Mouse (Mus musculus) liver, adult 2 months (tissue): ENCODE measurements around the gene Pdcd6.

Source experiments
- CTCF ChIP-seq: fragments of 200-500 bp; IDR thresholded peaks from 2 replicates; pipeline ENCODE4 v1.5.1; 2011; ENCODE audit warnings: low read depth, low read length, control low read depth
- POLR2A ChIP-seq: fragments of 200-500 bp; IDR thresholded peaks from 2 replicates; pipeline ENCODE4 v1.6.1; 2011; ENCODE audit warnings: low read length, control low read depth; ENCODE audit not compliant: insufficient read depth; ENCODE audit errors: extremely low read depth

DNA sequence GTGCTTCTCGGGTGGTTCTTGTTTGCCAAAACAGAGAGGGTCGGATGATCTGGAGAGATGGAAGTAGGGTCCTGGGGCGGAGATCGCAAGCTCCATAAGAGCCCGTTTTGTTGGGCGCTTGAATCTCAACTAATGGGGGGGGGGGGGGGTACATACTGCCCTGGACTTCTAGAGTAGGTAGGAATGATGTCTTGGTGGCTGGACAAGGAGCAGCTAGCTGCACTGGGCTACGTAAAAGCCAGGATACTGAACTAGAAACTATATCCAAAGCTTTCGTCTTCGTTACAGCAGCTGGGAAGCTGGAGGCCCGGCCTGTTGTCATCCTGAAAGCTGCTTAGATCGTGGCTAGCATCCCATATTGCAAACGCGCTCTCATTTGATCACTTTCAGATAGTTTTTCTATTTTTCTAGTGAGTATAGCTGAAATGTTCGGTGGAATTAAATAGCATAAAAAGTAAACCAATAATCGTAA is 33.1 kb upstream of the Pdcd6 start:
- no peak for TF ChIP-seq CTCF
- TF ChIP-seq POLR2A = no peak
